Mouse (Mus musculus) heart, adult 2 months (tissue): ENCODE measurements around the gene Helz. TPM values are rescaled to one million over a fixed set of nuclear protein-coding genes. Genes with fewer than 3 reads are reported as not detected.

Experiments
- DNase-seq, 2 experiments: peaks; one replicate each; pipeline ENCODE4 v3.0.0; 2021
- H3K27ac ChIP-seq: fragments of 200-600 bp; 2 replicates; pipeline ENCODE4 v1.8.1; 2022
- H3K27me3 ChIP-seq: fragments of 200-500 bp; 2 replicates; pipeline ENCODE4 v1.6.1; 2012; ENCODE audit warnings: mild to moderate bottlenecking, low read length, inconsistent platforms, mixed read lengths; ENCODE audit not compliant: control insufficient read depth, insufficient read depth
- H3K36me3 ChIP-seq: fragments of 200-500 bp; 2 replicates; pipeline ENCODE4 v1.6.1; 2012; ENCODE audit warnings: low read length, inconsistent platforms; ENCODE audit not compliant: control insufficient read depth, insufficient read depth
- H3K4me1 ChIP-seq: fragments of 200-500 bp; 2 replicates; pipeline ENCODE4 v1.6.1; 2011; ENCODE audit warnings: low read length; ENCODE audit not compliant: control insufficient read depth, insufficient read depth
- H3K4me3 ChIP-seq: fragments of 200-600 bp; 2 replicates; pipeline ENCODE4 v1.8.1; 2022
- H3K79me2 ChIP-seq: fragments of 200-500 bp; replicated peaks from 2 replicates; pipeline ENCODE4 v1.6.1; 2012; ENCODE audit warnings: mild to moderate bottlenecking, inconsistent platforms, low read length, moderate library complexity, mixed read lengths; ENCODE audit not compliant: control insufficient read depth, insufficient read depth
- H3K9ac ChIP-seq: fragments of 200-500 bp; 2 replicates; pipeline ENCODE4 v1.6.1; 2012; ENCODE audit warnings: low read depth, mild to moderate bottlenecking, control low read depth, inconsistent platforms, low read length, mixed read lengths
- CTCF ChIP-seq: fragments of 200-600 bp; IDR thresholded peaks from 2 replicates; pipeline ENCODE4 v1.8.1; 2022; ENCODE audit warnings: antibody characterized with exemption, mild to moderate bottlenecking, moderate library complexity
- EP300 ChIP-seq: fragments of 200-500 bp; IDR thresholded peaks from 2 replicates; pipeline ENCODE4 v1.6.1; 2011; ENCODE audit warnings: low read depth, low read length, control low read depth; ENCODE audit not compliant: insufficient read depth
- POLR2A ChIP-seq: fragments of 200-500 bp; IDR thresholded peaks from 2 replicates; pipeline ENCODE4 v1.6.1; 2011; ENCODE audit warnings: mild to moderate bottlenecking, low read depth, low read length, control low read depth; ENCODE audit not compliant: insufficient read depth
- WGBS: fragments of 180-500 bp; shearing (Covaris S2); methylation state at CpG from one replicate; pipeline ENCODE4 v1.1.7; 2018; 5-methylcytosine and 5-hydroxymethylcytosine counted together
- intact Hi-C: fragments of 180-260 bp; cut with DNase I; formaldehyde crosslinking; loops from one replicate; pipeline ENCODE4 v1.15.1; 2025
- polyA plus RNA-seq: library from polyadenylated mRNA; depleted of rRNA; stranded (reverse); fragments of >200 nt; gene quantifications from 2 replicates; pipeline ENCODE4 v1.2.3, GENCODE M21; 2012
- total RNA-seq, 2 experiments: library from RNA; stranded (reverse); gene quantifications; 2 replicates each; pipeline ENCODE4 v1.2.3; 2021

Gene Helz
- total and polyA plus RNA-seq, 3 experiments: 10.8 to 26.4 (median 26.2) TPM

DNA sequence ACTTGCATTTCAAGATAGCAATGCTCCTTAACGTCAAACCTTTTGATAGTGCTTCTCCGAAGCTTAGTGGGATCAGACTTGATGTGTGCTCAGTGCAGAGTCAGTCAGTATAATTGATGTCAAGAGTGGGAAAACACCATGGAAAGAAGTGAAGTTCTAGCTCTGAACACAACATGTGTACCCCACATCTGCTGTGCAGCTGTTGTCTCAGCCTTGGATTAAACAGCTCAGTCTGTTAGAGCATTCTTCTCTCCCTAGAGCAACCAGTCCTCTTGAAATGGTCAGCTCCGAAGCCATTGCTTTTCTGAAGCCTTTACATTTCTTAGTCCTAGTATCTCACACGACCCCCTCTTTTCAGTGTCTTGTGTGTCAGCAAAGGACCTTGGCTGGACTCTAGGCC, 121.2 kb downstream of the Helz start:
- no peaks in the 10 kb centered on the region for H3K36me3 ChIP-seq
- intact Hi-C loops: no loop called here
- TF ChIP-seq CTCF: no peak
- no peak for TF ChIP-seq EP300
- TF ChIP-seq POLR2A: no peak
- no peaks in the 10 kb centered on the region for H3K4me1 ChIP-seq
- no peaks in the 10 kb centered on the region for H3K27me3 ChIP-seq
- no peaks in the 10 kb centered on the region for H3K79me2 ChIP-seq
- WGBS: 77% methylated on average over 4 of the region's 4 CpGs
- no peak overlapping the region for H3K27ac ChIP-seq
- no peak for DNase-seq
- no peak overlapping the region for H3K9ac ChIP-seq
- no peak overlapping the region for H3K4me3 ChIP-seq

DNA sequence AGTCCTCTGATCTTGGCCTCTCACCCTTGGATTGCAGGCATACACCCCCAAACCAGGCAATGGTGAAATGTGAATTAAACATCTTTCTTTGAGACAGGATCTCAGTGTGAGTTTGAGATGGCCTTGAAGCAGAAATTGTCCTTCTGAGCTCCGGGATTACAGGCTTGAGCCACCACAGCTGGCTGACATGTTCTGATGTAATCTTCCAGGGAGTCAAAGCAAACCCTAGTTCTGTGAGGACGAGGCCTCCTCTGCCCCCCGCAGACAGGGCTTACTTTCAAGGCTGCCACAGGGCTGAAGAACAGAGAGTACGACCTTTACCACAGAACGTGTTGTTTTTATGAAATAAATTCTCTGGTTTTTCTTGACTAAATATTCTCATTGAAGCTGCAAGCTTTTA, 126.3 kb downstream of the Helz start:
- 81% methylated on average over 5 of the region's 5 CpGs for WGBS
- H3K36me3 ChIP-seq: no peaks in the 10 kb centered on the region
- DNase-seq: no peak
- H3K4me3 ChIP-seq: no peak overlapping the region
- H3K79me2 ChIP-seq: no peaks in the 10 kb centered on the region
- no peak for TF ChIP-seq CTCF
- TF ChIP-seq EP300: no peak
- no peak for TF ChIP-seq POLR2A
- no peaks in the 10 kb centered on the region; the same call in 1 of the 2 replicates for H3K4me1 ChIP-seq
- no peak overlapping the region for H3K27ac ChIP-seq
- intact Hi-C loops: no loop called here
- H3K27me3 ChIP-seq: no peaks in the 10 kb centered on the region
- H3K9ac ChIP-seq: no peak overlapping the region

DNA sequence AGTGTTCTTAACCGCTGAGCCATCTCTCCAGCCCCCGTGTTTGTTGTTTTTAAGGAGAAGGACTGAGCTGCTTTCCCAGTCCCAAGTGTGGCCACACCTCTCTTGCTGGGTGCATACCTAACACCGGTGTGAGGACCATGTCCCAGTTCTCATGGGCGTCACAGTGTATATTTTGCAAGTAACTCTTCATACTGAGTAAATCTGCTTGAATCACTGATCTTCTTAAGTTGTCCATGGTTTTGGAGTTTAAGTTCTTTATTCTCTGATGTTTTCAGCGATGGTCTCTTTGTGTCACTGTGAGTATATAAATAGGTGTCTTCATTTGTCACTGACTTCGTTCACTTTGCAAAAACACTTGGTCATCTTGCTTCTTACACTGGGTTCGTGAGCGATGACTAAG, 126.9 kb downstream of the Helz start:
- no peak overlapping the region for H3K4me3 ChIP-seq
- TF ChIP-seq POLR2A: no peak
- TF ChIP-seq CTCF: no peak
- no peak for TF ChIP-seq EP300
- no peak overlapping the region for H3K27ac ChIP-seq
- DNase-seq: no peak
- no peaks in the 10 kb centered on the region for H3K36me3 ChIP-seq
- H3K9ac ChIP-seq: no peak overlapping the region
- intact Hi-C loops: no loop called here
- WGBS: 90% methylated on average over 8 of the region's 8 CpGs
- H3K79me2 ChIP-seq: no peaks in the 10 kb centered on the region
- H3K4me1 ChIP-seq: no peaks in the 10 kb centered on the region; the same call in 1 of the 2 replicates
- H3K27me3 ChIP-seq: no peaks in the 10 kb centered on the region

DNA sequence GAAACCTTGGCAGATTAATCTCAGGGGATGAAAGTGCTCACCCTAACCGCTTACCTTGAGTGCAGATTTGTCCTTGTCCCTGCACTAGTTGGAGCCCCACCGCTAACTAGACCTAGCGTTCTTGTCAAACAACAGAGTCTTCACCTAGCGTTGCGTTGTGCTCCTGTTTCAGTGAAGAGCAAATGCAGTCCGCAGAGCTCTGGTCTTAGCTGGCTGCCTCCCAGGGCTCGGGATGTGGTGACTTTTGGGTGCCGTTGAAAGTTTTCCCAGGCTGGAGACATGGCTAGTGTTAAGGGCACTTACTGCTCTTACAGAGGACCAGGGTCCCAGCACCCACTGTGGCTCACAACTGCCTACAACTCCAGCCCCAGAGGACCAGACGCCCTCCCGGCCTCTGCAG, 127.5 kb downstream of the Helz start:
- H3K9ac ChIP-seq: no peak overlapping the region
- intact Hi-C loops: no loop called here
- no peaks in the 10 kb centered on the region for H3K36me3 ChIP-seq
- 75% methylated on average over 10 of the region's 10 CpGs for WGBS
- no peak overlapping the region for H3K4me3 ChIP-seq
- H3K4me1 ChIP-seq: no peaks in the 10 kb centered on the region; the same call in 1 of the 2 replicates
- H3K27me3 ChIP-seq: no peaks in the 10 kb centered on the region
- no peak for DNase-seq
- H3K27ac ChIP-seq: no peak overlapping the region
- H3K79me2 ChIP-seq: no peaks in the 10 kb centered on the region
- TF ChIP-seq EP300 (no peak), POLR2A (no peak), CTCF (no peak)

DNA sequence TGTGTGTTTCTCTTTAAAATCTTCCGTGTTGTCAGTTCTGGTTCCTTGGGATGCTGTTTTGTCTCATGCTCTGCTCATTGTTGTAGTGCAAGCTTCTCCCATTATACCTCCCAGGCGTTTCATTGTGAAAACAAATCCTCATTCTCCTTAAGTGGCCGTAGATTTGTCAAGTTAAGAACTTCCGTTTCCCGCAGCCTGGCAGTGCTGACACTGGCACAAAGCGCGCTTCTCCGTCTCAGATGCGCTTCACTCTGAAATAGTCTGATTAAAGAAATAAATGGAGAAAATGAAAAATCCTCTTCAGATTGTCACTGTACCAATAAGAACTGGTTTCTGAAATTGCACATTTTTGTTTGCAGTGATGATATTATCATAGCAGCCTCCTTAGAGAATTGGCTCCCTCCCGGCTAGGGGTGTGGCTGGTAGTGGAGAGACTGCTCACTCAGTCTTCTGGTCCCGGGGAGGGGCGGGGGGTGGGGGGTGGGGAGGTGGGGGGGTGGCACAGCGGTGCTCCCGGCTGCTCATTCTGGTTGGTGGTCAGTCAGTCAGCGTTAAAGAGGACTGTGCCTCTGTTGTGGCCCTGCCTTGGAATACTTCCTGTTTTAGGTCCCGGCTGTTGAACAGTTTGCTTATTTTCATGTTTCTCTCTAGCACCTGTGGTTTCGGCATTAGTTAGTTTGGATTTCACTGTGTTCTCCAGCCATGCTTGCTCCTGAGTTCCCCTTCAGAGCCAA, 128.6 kb downstream of the Helz start:
- no peaks in the 10 kb centered on the region for H3K79me2 ChIP-seq
- TF ChIP-seq EP300 (no peak), CTCF (no peak), POLR2A (no peak)
- H3K4me3 ChIP-seq: no peak overlapping the region
- intact Hi-C loops: no loop called here
- no peak overlapping the region for H3K9ac ChIP-seq
- 61% methylated on average over 17 of the region's 17 CpGs for whole genome bisulfite sequencing
- H3K36me3 ChIP-seq: no peaks in the 10 kb centered on the region
- H3K27me3 ChIP-seq: no peaks in the 10 kb centered on the region
- H3K4me1 ChIP-seq: no peaks in the 10 kb centered on the region; the same call in 1 of the 2 replicates
- DNase-seq: no peak
- H3K27ac ChIP-seq: no peak overlapping the region

DNA sequence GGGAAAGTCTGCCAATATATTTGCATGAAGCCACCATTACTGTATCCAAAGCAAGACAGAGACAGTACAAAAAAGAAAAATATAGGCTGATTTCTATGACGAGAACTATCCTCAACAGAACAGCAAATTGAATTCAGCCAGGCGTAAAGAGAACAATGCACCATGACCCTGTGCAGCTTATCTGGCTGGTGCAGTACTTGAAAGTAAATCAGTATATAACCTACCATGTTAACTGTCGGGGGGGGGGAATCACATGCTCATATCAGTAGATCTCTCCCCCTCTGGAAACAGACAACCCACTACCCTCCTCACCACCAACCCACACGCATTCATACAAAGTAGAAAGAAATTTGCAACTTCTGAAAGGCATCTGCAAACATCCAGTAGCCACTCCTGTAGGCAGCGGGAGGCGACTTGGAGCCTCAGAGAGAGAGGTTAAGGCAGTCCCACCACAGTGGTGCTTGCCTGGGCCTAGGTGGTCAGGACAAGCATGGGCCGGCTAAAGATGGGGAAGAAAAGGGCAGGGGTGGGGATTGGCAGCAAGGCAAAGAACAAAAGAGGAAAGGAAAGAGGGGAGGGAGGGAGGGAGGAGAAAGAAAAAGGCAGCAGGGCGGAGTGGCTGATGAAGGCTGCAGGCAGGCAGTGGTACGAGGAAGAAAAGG, 135.1 kb downstream of the Helz start:
- TF ChIP-seq CTCF: no peak
- no peak for TF ChIP-seq EP300
- TF ChIP-seq POLR2A: no peak
- intact Hi-C loops: no loop called here
- 84% methylated on average over 9 of the region's 9 CpGs for WGBS
- Histone ChIP-seq H3K36me3 (no peaks in the 10 kb centered on the region), H3K4me1 (no peaks in the 10 kb centered on the region), H3K79me2 (no peaks in the 10 kb centered on the region), H3K9ac (no peak overlapping the region), H3K27me3 (no peaks in the 10 kb centered on the region), H3K27ac (no peak overlapping the region), H3K4me3 (no peak overlapping the region)
- DNase-seq: no peak
